Mouse (Mus musculus) embryo, embryonic 10.5 days (tissue): Measurements from ENCODE around the gene Gm49373.

ENCODE experiments used
- DNase-seq: peaks from one replicate; pipeline ENCODE4 v3.0.0-alpha.2; 2015; ENCODE audit warnings: low spot score

The Gm49373 gene

DNA sequence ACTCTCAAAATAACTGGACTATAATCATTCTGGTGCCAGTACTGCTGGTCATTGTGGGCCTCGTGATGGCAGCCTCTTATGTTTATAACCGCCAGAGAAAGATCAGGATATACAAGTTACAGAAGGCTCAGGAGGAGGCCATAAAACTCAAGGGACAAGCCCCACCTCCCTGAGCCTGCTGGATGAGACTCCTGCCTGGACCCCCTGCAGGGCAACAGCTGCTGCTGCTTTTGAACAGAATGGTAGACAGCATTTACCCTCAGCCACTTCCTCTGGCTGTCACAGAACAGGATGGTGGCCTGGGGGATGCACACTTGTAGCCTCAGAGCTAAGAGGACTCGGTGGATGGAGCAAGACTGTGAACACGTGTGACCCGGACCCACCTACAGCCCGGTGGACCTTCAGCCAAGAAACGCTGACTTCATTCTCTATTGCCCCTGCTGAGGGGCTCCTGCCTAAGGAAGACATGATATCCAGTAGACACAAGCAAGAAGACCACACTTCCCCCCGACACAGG lies 45.1 kb downstream of the Gm49373 start:
- no peak for DNase-seq

DNA sequence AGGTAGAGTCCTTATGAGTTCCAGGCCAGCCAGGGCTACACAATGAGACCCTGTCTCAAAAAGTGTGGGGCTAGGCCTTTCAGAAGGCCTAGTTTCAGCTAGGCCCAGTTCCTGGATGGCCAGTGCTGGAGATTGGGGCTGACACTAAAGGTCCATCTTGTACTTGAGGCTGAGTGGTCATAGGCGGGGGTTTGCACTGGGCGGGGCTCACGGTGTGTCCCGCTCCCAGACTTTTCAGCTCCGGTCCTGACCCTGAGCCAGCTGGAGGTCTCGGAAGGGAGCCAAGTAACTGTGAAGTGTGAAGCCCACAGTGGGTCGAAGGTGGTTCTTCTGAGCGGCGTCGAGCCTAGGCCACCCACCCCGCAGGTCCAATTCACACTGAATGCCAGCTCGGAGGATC lies 46.0 kb downstream of the Gm49373 start:
- no peak for DNase-seq

DNA sequence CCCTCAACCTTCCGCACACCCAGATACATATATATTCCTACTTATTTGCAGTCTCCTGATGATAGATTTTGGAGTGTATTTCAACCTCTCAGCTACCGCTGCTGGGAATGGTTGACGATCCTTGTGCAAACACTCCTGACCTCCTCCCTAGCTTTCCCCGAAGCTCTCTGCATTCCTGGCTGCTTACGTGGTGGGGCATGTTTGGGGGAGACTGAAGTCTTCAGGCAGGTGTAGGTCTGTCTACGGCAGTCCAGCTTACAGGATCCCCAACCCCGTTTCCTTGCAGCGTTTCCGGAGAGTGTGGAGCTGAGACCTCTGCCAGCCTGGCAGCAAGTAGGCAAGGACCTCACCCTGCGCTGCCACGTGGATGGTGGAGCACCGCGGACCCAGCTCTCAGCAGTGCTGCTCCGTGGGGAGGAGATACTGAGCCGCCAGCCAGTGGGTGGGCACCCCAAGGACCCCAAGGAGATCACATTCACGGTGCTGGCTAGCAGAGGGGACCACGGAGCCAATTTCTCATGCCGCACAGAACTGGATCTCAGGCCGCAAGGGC lies 47.6 kb downstream of the Gm49373 start:
- no peak for DNase-seq

DNA sequence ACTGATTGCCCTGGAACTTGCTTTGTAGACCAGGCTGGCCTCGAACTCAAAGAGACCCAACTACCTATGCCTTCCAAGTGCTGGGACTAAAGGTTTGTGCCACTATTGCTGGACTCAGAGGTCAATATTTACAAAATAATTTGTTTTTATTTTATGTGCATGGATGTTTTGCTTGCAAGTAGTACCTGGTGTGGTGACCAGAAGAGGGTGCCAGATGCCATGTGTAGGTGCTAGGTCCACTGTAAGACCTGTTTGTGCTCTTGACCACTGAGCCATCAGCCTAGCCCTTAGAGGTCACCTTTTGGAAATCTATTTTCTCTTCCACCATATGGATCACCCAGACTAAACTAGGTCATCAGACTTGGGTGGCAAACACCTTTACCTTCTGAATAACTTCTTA lies 50.2 kb downstream of the Gm49373 start:
- no peak for DNase-seq

DNA sequence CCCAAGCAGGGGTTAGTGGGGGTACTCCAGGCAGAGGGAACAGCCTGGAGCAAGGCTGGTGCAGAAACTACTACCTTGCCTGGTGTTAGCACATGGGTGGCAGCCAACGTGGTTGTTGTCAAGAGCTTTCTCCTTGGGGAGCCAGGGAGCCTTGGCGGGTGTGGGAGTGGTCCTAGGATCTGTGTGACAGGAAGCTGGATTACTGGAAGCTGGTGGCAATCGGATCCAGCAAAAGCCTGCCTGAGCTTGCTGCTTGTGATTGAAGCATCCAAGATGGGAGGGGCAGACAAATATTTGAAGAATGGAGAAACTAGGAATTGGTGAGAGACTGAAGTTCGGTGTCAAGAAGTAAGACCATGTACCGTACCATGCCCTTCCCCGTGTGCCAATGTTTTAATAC lies 50.6 kb downstream of the Gm49373 start:
- DNase-seq, result no peak

DNA sequence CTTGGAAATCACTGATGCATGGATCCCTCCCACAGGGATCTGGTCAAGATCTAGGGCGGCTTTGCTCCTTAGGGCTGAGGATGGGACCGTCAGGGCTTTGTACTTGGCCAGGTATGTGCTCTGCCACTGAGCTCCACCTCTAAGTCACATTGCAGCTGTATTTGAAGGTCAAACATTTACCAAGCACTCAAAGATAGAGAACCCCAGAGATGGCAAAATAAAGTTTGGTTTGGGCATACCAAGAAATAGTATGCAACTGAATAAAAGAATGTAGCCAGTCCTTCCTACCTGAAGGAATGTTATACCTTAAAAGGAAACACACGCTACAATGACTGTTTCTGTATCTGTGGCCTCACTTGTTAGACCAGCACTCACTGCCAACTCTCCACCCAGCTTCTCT lies 51.5 kb downstream of the Gm49373 start:
- no peak for DNase-seq

DNA sequence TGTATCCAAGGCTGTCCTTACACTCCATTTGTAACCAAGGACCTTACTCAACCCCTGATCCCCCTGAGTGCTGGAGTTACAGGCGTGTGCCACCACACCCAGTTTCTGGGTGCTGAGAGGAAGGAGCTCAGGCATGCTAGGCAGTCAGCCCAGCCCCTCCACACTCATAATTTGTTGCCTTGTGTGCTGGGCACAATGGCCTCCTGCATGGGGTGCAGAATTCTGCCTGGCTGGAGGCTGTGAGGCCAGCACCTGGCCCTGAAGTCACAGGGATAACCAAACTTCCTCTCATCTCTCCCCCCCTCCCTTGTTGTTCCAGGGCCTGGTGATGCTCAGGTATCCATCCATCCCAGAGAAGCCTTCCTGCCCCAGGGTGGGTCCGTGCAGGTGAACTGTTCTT lies 54.3 kb downstream of the Gm49373 start:
- no peak for DNase-seq

DNA sequence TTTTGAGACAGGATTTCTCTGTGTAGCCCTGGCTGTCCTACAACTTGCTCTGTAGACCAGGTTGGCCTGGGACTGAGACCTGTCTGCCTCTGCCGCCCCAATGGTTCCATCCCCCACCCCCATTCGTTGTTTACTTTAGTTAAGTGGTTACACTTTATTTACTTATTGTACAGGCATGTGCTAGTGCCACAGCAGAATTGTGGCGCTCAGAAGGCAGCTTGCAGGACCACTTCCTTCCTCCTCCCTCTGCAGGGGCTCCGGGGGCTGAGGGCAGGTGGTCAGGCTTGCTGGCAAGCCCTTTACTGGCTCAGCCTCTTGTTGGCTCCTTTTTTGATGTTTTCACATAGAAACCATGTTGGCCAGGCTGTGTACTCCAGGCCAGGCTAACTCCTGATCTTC lies 55.7 kb downstream of the Gm49373 start:
- DNase-seq, result no peak

DNA sequence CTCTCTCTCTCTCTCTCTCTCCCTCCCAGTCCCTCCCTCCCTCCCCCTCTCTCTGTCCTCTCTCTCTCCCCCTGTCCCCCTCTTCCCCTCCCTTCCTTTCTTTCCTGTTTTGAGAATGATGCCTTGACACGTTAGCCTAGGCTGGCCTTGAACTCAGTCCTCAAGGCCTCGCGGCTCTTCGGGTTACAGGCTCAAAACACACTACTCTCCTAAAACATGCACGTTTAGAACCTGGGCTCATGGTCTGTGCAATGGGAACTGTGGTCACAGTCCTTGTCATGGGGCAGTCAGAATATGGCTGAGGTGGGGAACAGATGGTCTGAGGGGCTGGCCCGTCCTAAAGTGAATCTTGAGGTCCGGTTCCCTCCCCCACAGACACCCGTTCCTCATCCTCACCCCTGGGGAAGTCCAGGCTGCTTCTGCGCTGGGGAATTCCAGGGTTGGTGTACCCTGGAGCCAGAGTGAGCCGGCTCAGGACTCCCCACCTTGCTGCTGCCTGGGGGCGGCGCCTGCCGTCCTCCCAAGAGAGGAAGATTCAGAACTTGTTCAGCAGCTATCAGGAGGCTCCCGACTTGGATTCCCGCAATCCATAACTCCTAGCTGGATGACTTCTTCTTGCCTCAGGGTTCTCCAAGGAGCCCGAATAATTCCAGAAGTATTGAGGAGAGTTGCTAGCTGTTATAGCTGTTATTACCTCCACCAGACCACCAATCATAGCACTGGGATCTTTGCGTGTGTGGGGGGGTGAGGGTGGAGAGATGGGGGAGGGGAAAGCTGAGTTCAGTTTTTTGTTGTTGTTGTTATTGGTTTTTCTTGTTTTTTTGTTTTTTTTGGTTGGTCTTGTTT lies 56.3 kb downstream of the Gm49373 start:
- no peak for DNase-seq

DNA sequence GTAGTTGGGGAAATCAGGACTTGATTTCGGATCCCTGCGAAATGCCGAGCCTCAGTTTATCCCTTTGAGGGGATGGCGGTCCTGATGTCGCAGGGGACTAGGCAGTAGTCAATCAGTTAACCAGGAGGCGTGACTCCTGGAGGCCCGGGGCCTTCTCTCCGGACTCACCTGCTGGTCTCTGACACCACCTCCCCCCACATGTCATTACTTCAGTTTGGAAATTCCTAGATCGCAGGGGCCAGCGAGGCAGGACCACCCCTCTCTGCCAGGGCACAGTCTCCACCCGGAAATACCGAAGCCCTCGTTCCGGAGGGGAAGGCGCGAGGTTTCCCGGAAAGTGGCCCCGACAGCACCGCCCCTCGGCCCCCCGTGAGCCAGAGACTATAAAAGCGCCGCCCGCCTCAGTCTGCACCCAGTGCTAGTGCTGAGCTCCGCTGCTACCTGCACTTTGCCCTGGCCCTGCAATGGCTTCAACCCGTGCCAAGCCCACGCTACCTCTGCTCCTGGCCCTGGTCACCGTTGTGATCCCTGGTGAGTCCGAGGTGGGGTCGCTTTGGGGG lies 57.2 kb downstream of the Gm49373 start, which contains the start of gene Icam1:
Icam1 (plus strand) TSS at position 415 of the 560 bp plus-strand sequence.
- DNase-seq, result no peak

DNA sequence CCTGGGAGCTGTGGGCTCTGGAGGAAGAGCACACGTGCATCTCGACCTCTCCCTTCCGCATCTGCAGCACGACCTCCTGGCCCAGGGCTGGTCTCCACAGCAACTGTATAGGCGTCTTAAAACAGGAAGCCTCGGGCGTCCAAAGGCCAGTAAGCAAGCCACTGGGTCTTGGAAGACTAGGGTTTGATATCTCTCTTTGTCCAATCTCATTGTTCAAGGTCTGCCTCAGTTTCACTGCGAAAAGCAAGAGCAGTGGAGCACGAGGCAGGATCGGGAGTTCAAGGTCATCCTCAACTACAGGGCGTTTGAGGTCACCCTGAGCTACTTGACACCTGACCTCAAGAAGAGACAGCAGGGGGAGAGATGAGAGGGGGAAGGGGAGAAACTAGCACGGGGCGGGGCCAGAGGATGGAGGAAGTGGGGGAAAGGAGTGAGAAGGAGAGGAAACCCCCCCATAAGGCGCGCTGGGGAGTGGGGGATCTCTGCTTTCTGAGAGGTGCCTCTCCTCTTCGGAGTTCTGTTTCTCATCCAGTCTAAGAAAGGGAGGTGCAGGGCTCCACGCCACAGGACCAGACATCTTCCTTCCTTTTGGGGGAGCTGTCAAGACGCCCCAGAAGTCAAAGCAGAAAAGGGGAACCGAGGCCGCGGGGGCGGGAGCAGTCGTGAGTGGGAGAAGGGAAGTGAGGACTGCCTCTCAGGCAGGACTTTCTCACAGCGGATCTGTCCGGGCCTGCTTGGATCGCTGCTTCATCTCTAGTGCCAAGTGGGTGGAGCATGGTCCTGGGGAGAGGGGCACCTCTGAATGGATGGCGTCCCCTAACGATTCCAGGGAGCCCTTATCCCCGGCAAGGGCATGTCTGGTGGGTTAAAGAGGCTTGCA lies 58.0 kb downstream of the Gm49373 start:
- no peak for DNase-seq
